Mouse (Mus musculus): ENCODE measurements around the gene Mthfd1l.

Mthfd1l gene

GRCm38 (mm10) chr10:3972981-3973588, at the start of gene Mthfd1l:
TSS of gene Mthfd1l (plus strand) at chr10:3973118.
- in situ Hi-C loops (cut with MboI; ENCODE audit: low pct_unique_long_range_greater_than_20kb in 1 of 2, low sequenced_read_pairs in 2 of 2, unreplicated experiment in 1 of 2), result no loop called here

GRCm38 (mm10) chr10:3928008-3928545, 44.8 kb upstream of the Mthfd1l start:
- in situ Hi-C loops (cut with MboI; ENCODE audit: low pct_unique_long_range_greater_than_20kb in 1 of 2, low sequenced_read_pairs in 2 of 2, unreplicated experiment in 1 of 2), result loop anchor here in 1 of 2 experiments (25.0 kb wide), 1 partner anchor 591 kb away; no protein-coding TSS in a partner anchor

GRCm38 (mm10) chr10:3931831-3932230, 41.1 kb upstream of the Mthfd1l start:
- in situ Hi-C loops (cut with MboI; ENCODE audit: low pct_unique_long_range_greater_than_20kb in 1 of 2, low sequenced_read_pairs in 2 of 2, unreplicated experiment in 1 of 2), result loop anchor here in 1 of 2 experiments (25.0 kb wide), 1 partner anchor 595 kb away; no protein-coding TSS in a partner anchor

GRCm38 (mm10) chr10:3933311-3933940, 39.5 kb upstream of the Mthfd1l start:
- in situ Hi-C loops (cut with MboI; ENCODE audit: low pct_unique_long_range_greater_than_20kb in 1 of 2, low sequenced_read_pairs in 2 of 2, unreplicated experiment in 1 of 2), result loop anchor here in 1 of 2 experiments (25.0 kb wide), 1 partner anchor 596 kb away; no protein-coding TSS in a partner anchor

GRCm38 (mm10) chr10:3936864-3937263, 36.1 kb upstream of the Mthfd1l start:
- in situ Hi-C loops (cut with MboI; ENCODE audit: low pct_unique_long_range_greater_than_20kb in 1 of 2, low sequenced_read_pairs in 2 of 2, unreplicated experiment in 1 of 2), result loop anchor here in 1 of 2 experiments (25.0 kb wide), 1 partner anchor 600 kb away; no protein-coding TSS in a partner anchor

- in situ Hi-C loops (cut with MboI; ENCODE audit: low pct_unique_long_range_greater_than_20kb in 1 of 2, low sequenced_read_pairs in 2 of 2, unreplicated experiment in 1 of 2), result loop anchor here (10.0 to 25.0 kb wide), 3 partner anchors 85 to 603 kb away; no protein-coding TSS in a partner anchor
These were observed 32.9 kb upstream of the Mthfd1l start for GRCm38 (mm10) chr10:3939895-3940595.

GRCm38 (mm10) chr10:3940596-3940975, 32.3 kb upstream of the Mthfd1l start:
- in situ Hi-C loops (cut with MboI; ENCODE audit: low pct_unique_long_range_greater_than_20kb in 1 of 2, low sequenced_read_pairs in 2 of 2, unreplicated experiment in 1 of 2), result loop anchor here (10.0 to 25.0 kb wide), 3 partner anchors 86 to 603 kb away; no protein-coding TSS in a partner anchor

- in situ Hi-C loops (cut with MboI; ENCODE audit: low pct_unique_long_range_greater_than_20kb in 1 of 2, low sequenced_read_pairs in 2 of 2, unreplicated experiment in 1 of 2), result loop anchor here (10.0 to 25.0 kb wide), 3 partner anchors 86 to 604 kb away; no protein-coding TSS in a partner anchor
These were observed 31.7 kb upstream of the Mthfd1l start for GRCm38 (mm10) chr10:3941054-3941757.

GRCm38 (mm10) chr10:3942289-3942688, 30.6 kb upstream of the Mthfd1l start:
- in situ Hi-C loops (cut with MboI; ENCODE audit: low pct_unique_long_range_greater_than_20kb in 1 of 2, low sequenced_read_pairs in 2 of 2, unreplicated experiment in 1 of 2), result loop anchor here (10.0 to 25.0 kb wide), 3 partner anchors 87 to 605 kb away; no protein-coding TSS in a partner anchor

GRCm38 (mm10) chr10:3943492-3944395, 29.2 kb upstream of the Mthfd1l start:
- in situ Hi-C loops (cut with MboI; ENCODE audit: low pct_unique_long_range_greater_than_20kb in 1 of 2, low sequenced_read_pairs in 2 of 2, unreplicated experiment in 1 of 2), result loop anchor here (10.0 to 25.0 kb wide), 3 partner anchors 89 to 606 kb away; no protein-coding TSS in a partner anchor

GRCm38 (mm10) chr10:3946871-3947270, 26.0 kb upstream of the Mthfd1l start:
- in situ Hi-C loops (cut with MboI; ENCODE audit: low pct_unique_long_range_greater_than_20kb in 1 of 2, low sequenced_read_pairs in 2 of 2, unreplicated experiment in 1 of 2), result loop anchor here (10.0 to 25.0 kb wide), 3 partner anchors 92 to 610 kb away; no protein-coding TSS in a partner anchor

GRCm38 (mm10) chr10:3947346-3947745, 25.6 kb upstream of the Mthfd1l start:
- in situ Hi-C loops (cut with MboI; ENCODE audit: low pct_unique_long_range_greater_than_20kb in 1 of 2, low sequenced_read_pairs in 2 of 2, unreplicated experiment in 1 of 2), result loop anchor here (10.0 to 25.0 kb wide), 3 partner anchors 93 to 610 kb away; no protein-coding TSS in a partner anchor

GRCm38 (mm10) chr10:3949306-3949705, 23.6 kb upstream of the Mthfd1l start:
- in situ Hi-C loops (cut with MboI; ENCODE audit: low pct_unique_long_range_greater_than_20kb in 1 of 2, low sequenced_read_pairs in 2 of 2, unreplicated experiment in 1 of 2), result loop anchor here (10.0 to 25.0 kb wide), 3 partner anchors 95 to 612 kb away; no protein-coding TSS in a partner anchor

GRCm38 (mm10) chr10:3956471-3956870, 16.4 kb upstream of the Mthfd1l start:
- in situ Hi-C loops (cut with MboI; ENCODE audit: low pct_unique_long_range_greater_than_20kb in 1 of 2, low sequenced_read_pairs in 2 of 2, unreplicated experiment in 1 of 2), result loop anchor here (10.0 kb wide), 1 partner anchor 392 kb away; no protein-coding TSS in a partner anchor

GRCm38 (mm10) chr10:3958591-3958990, 14.3 kb upstream of the Mthfd1l start:
- in situ Hi-C loops (cut with MboI; ENCODE audit: low pct_unique_long_range_greater_than_20kb in 1 of 2, low sequenced_read_pairs in 2 of 2, unreplicated experiment in 1 of 2), result loop anchor here (10.0 kb wide), 1 partner anchor 394 kb away; no protein-coding TSS in a partner anchor

GRCm38 (mm10) chr10:3969026-3969425, 3.9 kb upstream of the Mthfd1l start:
- in situ Hi-C loops (cut with MboI; ENCODE audit: low pct_unique_long_range_greater_than_20kb in 1 of 2, low sequenced_read_pairs in 2 of 2, unreplicated experiment in 1 of 2), result no loop called here

- in situ Hi-C loops (cut with MboI; ENCODE audit: low pct_unique_long_range_greater_than_20kb in 1 of 2, low sequenced_read_pairs in 2 of 2, unreplicated experiment in 1 of 2), result no loop called here
These were observed 681 bp upstream of the Mthfd1l start for GRCm38 (mm10) chr10:3972237-3972636.

Measured in mouse embryonic stem cell (cell line).